Mouse (Mus musculus) adrenal gland, postnatal 4 days (tissue): ENCODE measurements around the gene Tatdn2. TPM values are rescaled to one million over a fixed set of nuclear protein-coding genes. Genes with fewer than 3 reads are reported as not detected.
"Not testable (repeated sequence)": the region's sequence is repeated elsewhere in the genome, so short reads cannot be mapped to it uniquely, and the experiment has no call there.

Experiments
- DNase-seq, 2 experiments: peaks; one replicate each; pipeline ENCODE4 v3.0.0; 2021 to 2022; ENCODE audit warnings: low spot score in 2 of 2, mixed read lengths in 2 of 2
- total RNA-seq, 2 experiments: library from RNA; stranded (reverse); gene quantifications; 2 replicates each; pipeline ENCODE4 v1.2.3; 2021

Tatdn2 gene
- total RNA-seq, 2 experiments from 2014 or later: 68.2 to 71.2 TPM

GRCm38 (mm10) chr6:113669821-113670220 lies 27.0 kb upstream of the Tatdn2 start:
- no peak for DNase-seq

- DNase-seq: not testable (repeated sequence)
Observed at GRCm38 (mm10) chr6:113672029-113672428, 24.8 kb upstream of the Tatdn2 start.

GRCm38 (mm10) chr6:113672989-113673388 lies 23.9 kb upstream of the Tatdn2 start:
- DNase-seq: no peak

GRCm38 (mm10) chr6:113675234-113675633 lies 21.6 kb upstream of the Tatdn2 start:
- DNase-seq: no peak

- no peak for DNase-seq
Observed at GRCm38 (mm10) chr6:113675991-113676390, 20.9 kb upstream of the Tatdn2 start.

- DNase-seq: no peak
Observed at GRCm38 (mm10) chr6:113677070-113677734, 19.6 kb upstream of the Tatdn2 start.

- no peak for DNase-seq
Observed at GRCm38 (mm10) chr6:113678246-113679012, 18.4 kb upstream of the Tatdn2 start.

GRCm38 (mm10) chr6:113679993-113680566 lies 16.8 kb upstream of the Tatdn2 start:
- no peak for DNase-seq

GRCm38 (mm10) chr6:113681271-113681670 lies 15.6 kb upstream of the Tatdn2 start:
- peak; percentile 67 to 79 for DNase-seq

GRCm38 (mm10) chr6:113683081-113683825 lies 13.6 kb upstream of the Tatdn2 start:
- no peak for DNase-seq

GRCm38 (mm10) chr6:113686551-113687125 lies 10.2 kb upstream of the Tatdn2 start:
- DNase-seq: no peak

- DNase-seq: peak in 1 of 2 experiments; percentile 6
Observed at GRCm38 (mm10) chr6:113690008-113690399, 6.8 kb upstream of the Tatdn2 start.

GRCm38 (mm10) chr6:113690400-113691083 lies 6.3 kb upstream of the Tatdn2 start:
- DNase-seq: peak in 1 of 2 experiments; percentile 34

- no peak for DNase-seq
Observed at GRCm38 (mm10) chr6:113691084-113691462, 5.8 kb upstream of the Tatdn2 start.

GRCm38 (mm10) chr6:113692661-113693133 lies 4.2 kb upstream of the Tatdn2 start:
- DNase-seq: no peak

- DNase-seq: no peak
Observed at GRCm38 (mm10) chr6:113693377-113693776, 3.5 kb upstream of the Tatdn2 start.

- DNase-seq: no peak
Observed at GRCm38 (mm10) chr6:113695203-113695602, 1.6 kb upstream of the Tatdn2 start.

- DNase-seq: no peak
Observed at GRCm38 (mm10) chr6:113695766-113696355, 989 bp upstream of the Tatdn2 start.

GRCm38 (mm10) chr6:113697222-113698205 lies 664 bp downstream of the Tatdn2 start:
- peak in 1 of 2 experiments; percentile 32 for DNase-seq
